Mouse (Mus musculus) kidney, embryonic 14.5 days (tissue): ENCODE data around the gene Stard10. TPM values are rescaled to one million over a fixed set of nuclear protein-coding genes. Genes with fewer than 3 reads are reported as not detected.
A peak's percentile ranks its signal among the peaks of the same experiment; 100 is the strongest.

Experiments
- ATAC-seq: fragments of 200-750 bp; cut with Nextera tagmentation; 2 replicates; pipeline ENCODE4 v1.8.0; 2017; ENCODE audit warnings: moderate number of reproducible peaks, mild to moderate bottlenecking, moderate TSS enrichment, moderate library complexity; ENCODE audit not compliant: low FRiP score, low TSS enrichment
- H3K27ac ChIP-seq: fragments of 300-500 bp; sonication (generic); 2 replicates; pipeline ENCODE4 v1.5.1; 2014; ENCODE audit warnings: low read depth, mild to moderate bottlenecking, low read length, moderate library complexity, mixed read lengths
- H3K27me3 ChIP-seq: fragments of 300-500 bp; sonication (generic); 2 replicates; pipeline ENCODE4 v1.6.1; 2014; ENCODE audit warnings: mild to moderate bottlenecking, low read length; ENCODE audit not compliant: control insufficient read depth, insufficient read depth
- H3K36me3 ChIP-seq: fragments of 300-500 bp; sonication (generic); 2 replicates; pipeline ENCODE4 v1.6.1; 2014; ENCODE audit warnings: low read length, mixed read lengths; ENCODE audit not compliant: control insufficient read depth, insufficient read depth
- H3K4me1 ChIP-seq: fragments of 300-500 bp; sonication (generic); 2 replicates; pipeline ENCODE4 v1.6.1; 2014; ENCODE audit warnings: low read length, mixed read lengths; ENCODE audit not compliant: control insufficient read depth, insufficient read depth
- H3K4me2 ChIP-seq: fragments of 300-500 bp; sonication (generic); replicated peaks from 2 replicates; pipeline ENCODE4 v1.6.1; 2014; ENCODE audit warnings: low read depth, mild to moderate bottlenecking, low read length
- H3K4me3 ChIP-seq: fragments of 300-500 bp; sonication (generic); 2 replicates; pipeline ENCODE4 v1.5.1; 2014; ENCODE audit warnings: mild to moderate bottlenecking, low read length
- H3K9ac ChIP-seq: fragments of 300-500 bp; sonication (generic); 2 replicates; pipeline ENCODE4 v1.6.1; 2014; ENCODE audit warnings: low read depth, mild to moderate bottlenecking, low read length, moderate library complexity
- H3K9me3 ChIP-seq: fragments of 300-500 bp; sonication (generic); 2 replicates; pipeline ENCODE4 v1.6.1; 2016; ENCODE audit warnings: low read length; ENCODE audit not compliant: control insufficient read depth
- WGBS: fragments of 180-500 bp; shearing (Covaris S2); extraction: QIAGEN DNeasy Blood & Tissue Kit; methylation state at CpG from one replicate; pipeline ENCODE4 v1.1.7; 2014; 5-methylcytosine and 5-hydroxymethylcytosine counted together
- polyA plus RNA-seq: library from polyadenylated mRNA; unstranded; fragments of >200 nt; fragmentation: Nextera tagmentation; extraction: Ambion mirVana; gene quantifications from 2 replicates; pipeline ENCODE4 v1.2.1, GENCODE M21; 2014

The Stard10 gene
- polyA plus RNA-seq, 1 experiment from 2014 or later = 59.6 TPM

GRCm38 (mm10) chr7:101348312-101348711 is 31.4 kb downstream of the Stard10 start:
- H3K27ac ChIP-seq = no peak overlapping the region
- H3K36me3 ChIP-seq = peaks cover 3% of the 10 kb centered on the region; the same call in 1 of the 2 replicates
- peak overlapping the region; percentile 56 for H3K9ac ChIP-seq
- 0 out of 2 replicates have a peak, but pooled peaks cover 15% of the 10 kb centered on the region for H3K4me1 ChIP-seq
- ATAC-seq = 0 out of 2 replicates have a peak, but pooled peaks have one; percentile 8
- peak overlapping the region; percentile 95 for H3K4me2 ChIP-seq
- 5% methylated on average over 13 of the region's 13 CpGs for WGBS
- no peaks in the 10 kb centered on the region for H3K9me3 ChIP-seq
- H3K27me3 ChIP-seq = peaks cover 5% of the 10 kb centered on the region; the same call in 1 of the 2 replicates
- peak overlapping the region; percentile 67 for H3K4me3 ChIP-seq

GRCm38 (mm10) chr7:101349861-101350260 is 33.0 kb downstream of the Stard10 start:
- no peak overlapping the region for H3K27ac ChIP-seq
- 0 out of 2 replicates have a peak, but pooled peaks cover 12% of the 10 kb centered on the region for H3K4me1 ChIP-seq
- peaks cover 5% of the 10 kb centered on the region; the same call in 1 of the 2 replicates for H3K27me3 ChIP-seq
- no peaks in the 10 kb centered on the region for H3K9me3 ChIP-seq
- ATAC-seq = no peak
- no peak overlapping the region for H3K4me3 ChIP-seq
- H3K9ac ChIP-seq = no peak overlapping the region
- H3K4me2 ChIP-seq = no peak overlapping the region
- WGBS = 42% methylated on average over 2 of the region's 2 CpGs
- H3K36me3 ChIP-seq = peaks cover 3% of the 10 kb centered on the region; the same call in 1 of the 2 replicates

DNA sequence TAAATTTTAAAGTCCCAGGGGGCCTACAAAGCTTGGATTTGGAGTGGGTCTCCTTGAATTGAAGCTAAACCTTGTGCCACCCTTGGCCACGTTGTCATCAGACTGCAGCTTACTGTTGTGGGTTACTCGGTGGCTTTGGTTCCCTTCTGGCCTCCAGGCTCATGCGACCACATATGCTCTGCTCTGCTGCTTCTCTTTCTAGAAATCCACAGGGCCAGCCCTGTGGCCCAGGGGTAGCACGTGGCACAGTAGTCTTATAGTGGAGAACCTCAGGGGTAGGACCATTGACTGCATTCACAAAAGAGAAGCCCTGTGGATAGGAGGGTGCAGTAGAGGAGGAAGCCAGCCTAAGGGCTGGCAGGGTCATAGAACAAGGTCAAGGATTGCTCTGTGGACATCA is 35.5 kb downstream of the Stard10 start:
- no peak for ATAC-seq
- Histone ChIP-seq H3K27me3 (peaks cover 5% of the 10 kb centered on the region; the same call in 1 of the 2 replicates), H3K4me1 (0 out of 2 replicates have a peak, but pooled peaks cover 13% of the 10 kb centered on the region), H3K4me2 (no peak overlapping the region), H3K9me3 (no peaks in the 10 kb centered on the region), H3K27ac (no peak overlapping the region), H3K4me3 (no peak overlapping the region), H3K36me3 (no peaks in the 10 kb centered on the region), H3K9ac (no peak overlapping the region)
- WGBS = 91% methylated on average over 4 of the region's 4 CpGs

- Histone ChIP-seq H3K9me3 (no peaks in the 10 kb centered on the region), H3K4me2 (no peak overlapping the region), H3K36me3 (no peaks in the 10 kb centered on the region), H3K4me3 (no peak overlapping the region), H3K9ac (no peak overlapping the region), H3K4me1 (0 out of 2 replicates have a peak, but pooled peaks cover 7% of the 10 kb centered on the region), H3K27me3 (no peaks in the 10 kb centered on the region), H3K27ac (no peak overlapping the region)
- no peak; the same call in 1 of the 2 replicates for ATAC-seq
- 54% methylated on average over 5 of the region's 5 CpGs for WGBS
Observed at GRCm38 (mm10) chr7:101354423-101354822, 37.5 kb downstream of the Stard10 start.

DNA sequence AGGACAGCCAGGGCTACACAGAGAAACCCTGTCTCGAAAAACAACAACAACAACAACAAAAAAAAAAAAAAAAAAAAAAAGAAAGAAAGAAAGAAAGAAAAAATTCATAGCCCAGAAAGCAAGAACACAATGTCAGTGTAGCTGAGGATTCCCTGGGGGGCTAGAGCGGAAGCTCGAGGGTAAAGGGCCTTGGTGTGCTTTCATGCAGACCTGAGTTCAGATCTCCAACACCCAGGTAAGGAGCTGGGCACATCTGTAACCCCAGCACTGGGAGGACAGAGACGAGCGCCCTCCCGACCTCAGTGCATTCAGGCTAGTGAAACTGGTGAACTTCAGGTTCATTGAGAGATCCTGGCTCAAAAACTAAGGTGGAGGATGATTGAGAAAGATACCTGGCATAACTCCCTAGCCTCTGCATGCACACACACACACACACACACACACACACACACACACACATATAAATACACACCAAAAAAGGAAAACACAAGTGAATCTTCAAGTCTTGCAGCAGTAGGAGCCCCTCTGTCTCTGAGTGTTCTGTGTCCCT is 38.7 kb downstream of the Stard10 start:
- H3K9me3 ChIP-seq = no peaks in the 10 kb centered on the region
- H3K9ac ChIP-seq = no peak overlapping the region
- H3K27me3 ChIP-seq = no peaks in the 10 kb centered on the region
- H3K36me3 ChIP-seq = no peaks in the 10 kb centered on the region
- no peak for ATAC-seq
- 80% methylated on average over 6 of the region's 6 CpGs for WGBS
- peaks cover 6% of the 10 kb centered on the region; the same call in 1 of the 2 replicates for H3K4me1 ChIP-seq
- no peak overlapping the region for H3K4me2 ChIP-seq
- H3K4me3 ChIP-seq = no peak overlapping the region
- H3K27ac ChIP-seq = no peak overlapping the region

- H3K27me3 ChIP-seq = no peaks in the 10 kb centered on the region
- peaks cover 14% of the 10 kb centered on the region; the same call in 1 of the 2 replicates for H3K4me1 ChIP-seq
- H3K4me3 ChIP-seq = no peak overlapping the region
- H3K4me2 ChIP-seq = no peak overlapping the region
- no peaks in the 10 kb centered on the region for H3K9me3 ChIP-seq
- 52% methylated on average over 3 of the region's 3 CpGs for WGBS
- ATAC-seq = no peak
- no peak overlapping the region for H3K9ac ChIP-seq
- H3K27ac ChIP-seq = no peak overlapping the region
- H3K36me3 ChIP-seq = no peaks in the 10 kb centered on the region
Observed at GRCm38 (mm10) chr7:101356868-101357267, 40.0 kb downstream of the Stard10 start.

DNA sequence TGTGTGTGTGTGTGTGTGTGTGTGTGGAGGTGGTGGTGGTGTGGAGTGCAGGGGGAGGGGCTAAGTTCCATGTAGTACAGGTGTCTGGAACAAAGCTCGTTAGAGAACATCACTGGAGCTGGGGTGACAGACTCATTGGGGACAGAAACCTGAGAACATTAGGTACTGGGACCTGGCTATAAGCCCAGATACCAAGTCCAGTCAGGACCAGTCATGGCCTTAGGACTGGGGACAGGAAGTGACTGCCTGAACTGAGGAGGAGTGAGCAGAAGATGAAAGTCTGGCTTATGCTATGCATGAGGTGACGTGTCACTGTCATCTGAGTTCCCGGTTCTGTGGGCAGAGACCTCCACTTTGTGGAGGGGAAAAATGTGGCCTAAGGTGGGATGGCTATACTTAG is 43.5 kb downstream of the Stard10 start:
- Histone ChIP-seq H3K9me3 (no peaks in the 10 kb centered on the region), H3K4me1 (peaks cover 14% of the 10 kb centered on the region; the same call in 1 of the 2 replicates), H3K27me3 (no peaks in the 10 kb centered on the region), H3K4me3 (no peak overlapping the region), H3K27ac (no peak overlapping the region), H3K9ac (no peak overlapping the region), H3K4me2 (no peak overlapping the region), H3K36me3 (no peaks in the 10 kb centered on the region)
- WGBS = 53% methylated on average over 3 of the region's 3 CpGs
- ATAC-seq = no peak

GRCm38 (mm10) chr7:101361021-101361420 is 44.1 kb downstream of the Stard10 start:
- H3K36me3 ChIP-seq = no peaks in the 10 kb centered on the region
- no peak overlapping the region for H3K4me3 ChIP-seq
- H3K4me2 ChIP-seq = no peak overlapping the region
- peaks cover 14% of the 10 kb centered on the region; the same call in 1 of the 2 replicates for H3K4me1 ChIP-seq
- H3K9me3 ChIP-seq = no peaks in the 10 kb centered on the region
- WGBS = 80% methylated on average over 4 of the region's 4 CpGs
- no peak for ATAC-seq
- H3K27me3 ChIP-seq = no peaks in the 10 kb centered on the region
- no peak overlapping the region for H3K9ac ChIP-seq
- H3K27ac ChIP-seq = no peak overlapping the region

- no peak overlapping the region for H3K27ac ChIP-seq
- H3K36me3 ChIP-seq = no peaks in the 10 kb centered on the region
- H3K4me3 ChIP-seq = no peak overlapping the region
- ATAC-seq = no peak
- no peaks in the 10 kb centered on the region for H3K9me3 ChIP-seq
- H3K9ac ChIP-seq = no peak overlapping the region
- peaks cover 11% of the 10 kb centered on the region; the same call in 1 of the 2 replicates for H3K4me1 ChIP-seq
- 53% methylated on average over 4 of the region's 4 CpGs for WGBS
- no peaks in the 10 kb centered on the region for H3K27me3 ChIP-seq
- H3K4me2 ChIP-seq = no peak overlapping the region
Observed at GRCm38 (mm10) chr7:101361767-101362166, 44.9 kb downstream of the Stard10 start.
